In the genomic region with DNA sequence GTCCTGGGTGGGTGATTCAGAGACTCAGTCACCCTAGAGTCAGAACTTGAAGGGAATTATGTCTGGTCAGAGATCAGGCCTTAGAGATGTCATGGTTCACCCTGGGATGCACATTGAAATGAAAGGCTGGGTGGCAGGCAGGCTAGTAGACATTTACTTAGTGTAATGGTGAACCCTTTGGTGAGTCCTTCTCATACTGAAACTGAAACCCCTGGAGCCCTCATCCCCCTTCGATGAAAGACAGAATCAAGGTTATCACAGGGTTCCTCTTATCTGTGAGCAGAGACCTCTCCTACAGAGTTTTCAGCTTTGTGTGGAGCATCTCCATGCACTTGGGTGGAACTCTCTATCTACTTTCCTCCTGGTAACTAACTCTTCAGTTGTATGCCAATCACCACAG, we compare ENCODE assay signal across 42 mouse cellular contexts. TPM values are rescaled to one million over a fixed set of nuclear protein-coding genes. Genes with fewer than 3 reads are reported as not detected.
"Had no signal": no experiment of that assay in that cellular context is flagged by ENCODE, and none has a peak within 500 bp of the region (broad histone marks: within the 10 kb centered on the region; RNA-seq: fewer than 3 reads in every experiment).

No protein-coding gene starts in this region.

- H3K4me3 ChIP-seq: gastrocnemius, adult 2 months; heart, embryonic 10.5 days; heart, embryonic 12.5 days; hindbrain, embryonic 13.5 days; hindbrain, embryonic 15.5 days; kidney, embryonic 15.5 days; limb, embryonic 10.5 days; limb, embryonic 12.5 days; liver, embryonic 13.5 days; liver, embryonic 15.5 days had no signal

- H3K36me3 ChIP-seq: heart, embryonic 10.5 days; heart, embryonic 12.5 days; hindbrain, embryonic 13.5 days; hindbrain, embryonic 15.5 days; kidney, embryonic 15.5 days; limb, embryonic 10.5 days; limb, embryonic 12.5 days; liver, embryonic 13.5 days; liver, embryonic 15.5 days had no signal

- DNase-seq: gastrocnemius, adult 2 months; gastrocnemius, postnatal 10 days; gastrocnemius, postnatal 25 days; heart, adult 18-20 months; heart, postnatal 10 days; kidney, adult 11 months; kidney, adult 2 months; kidney, adult 9 months; kidney, postnatal 14 days; kidney, postnatal 36 days; layer of hippocampus, adult 9-11 months; layer of hippocampus, postnatal 36 days; liver; liver, embryonic 13.5 days had no signal

- H3K27me3 ChIP-seq: heart, embryonic 12.5 days; hindbrain, embryonic 13.5 days; hindbrain, embryonic 15.5 days; kidney, embryonic 15.5 days; limb, embryonic 12.5 days; liver, embryonic 13.5 days; liver, embryonic 15.5 days had no signal

- H3K9me3 ChIP-seq: heart, embryonic 10.5 days; heart, embryonic 12.5 days; hindbrain, embryonic 13.5 days; hindbrain, embryonic 15.5 days; kidney, embryonic 15.5 days; limb, embryonic 10.5 days; limb, embryonic 12.5 days; liver, embryonic 13.5 days; liver, embryonic 15.5 days had no signal

- H3K27ac ChIP-seq: gastrocnemius, adult 2 months; heart, embryonic 10.5 days; hindbrain, embryonic 13.5 days; hindbrain, embryonic 15.5 days; hindbrain, postnatal 0 days; kidney, embryonic 15.5 days; kidney, postnatal 0 days; limb, embryonic 10.5 days; limb, embryonic 12.5 days; liver, embryonic 13.5 days; liver, embryonic 15.5 days had no signal

- H3K4me1 ChIP-seq: heart, embryonic 10.5 days; heart, embryonic 12.5 days; hindbrain, embryonic 13.5 days; hindbrain, embryonic 15.5 days; kidney, embryonic 15.5 days; limb, embryonic 10.5 days; limb, embryonic 12.5 days; liver, embryonic 13.5 days; liver, embryonic 15.5 days had no signal

- ATAC-seq: hindbrain, postnatal 0 days; intestine, embryonic 16.5 days had no signal

RNA-seq across cellular contexts. Expression of a gene that starts 46.1 kb away (rescaled TPM):
- total RNA-seq: gastrocnemius, adult 2 months; gastrocnemius, postnatal 10 days; gastrocnemius, postnatal 25 days; gastrocnemius, postnatal 4 days; heart, adult 18-20 months; heart, adult 8-10 months; heart, postnatal 10 days; heart, postnatal 25 days; hematopoietic stem cell, adult 5-6 weeks; hindbrain, postnatal 0 days; layer of hippocampus, adult 18-20 months; layer of hippocampus, adult 8-10 months; layer of hippocampus, postnatal 14 days; layer of hippocampus, postnatal 36 days; left cerebral cortex, adult 18-20 months; left cerebral cortex, postnatal 14 days; left cerebral cortex, postnatal 36 days had no signal
- polyA plus RNA-seq: heart, embryonic 10.5 days; heart, embryonic 12.5 days; heart, embryonic 14.5 days; heart, embryonic 16.5 days; hindbrain, embryonic 11.5 days; hindbrain, embryonic 13.5 days; hindbrain, embryonic 15.5 days; hindbrain, postnatal 0 days; intestine, embryonic 14.5 days; intestine, embryonic 16.5 days; kidney, adult 2 months; kidney, embryonic 15.5 days; kidney, postnatal 0 days; large intestine, adult 2 months; limb, embryonic 10.5 days; limb, embryonic 12.5 days; limb, embryonic 14.5 days; liver, embryonic 11.5 days; liver, embryonic 13.5 days; liver, embryonic 15.5 days had no signal

RNA-seq across cellular contexts. Expression of a gene that starts 47.8 kb away (rescaled TPM):
- total RNA-seq: gastrocnemius, adult 2 months; gastrocnemius, postnatal 10 days; gastrocnemius, postnatal 25 days; gastrocnemius, postnatal 4 days; heart, adult 18-20 months; heart, adult 8-10 months; heart, postnatal 10 days; heart, postnatal 25 days; hematopoietic stem cell, adult 5-6 weeks; hindbrain, postnatal 0 days; layer of hippocampus, adult 18-20 months; layer of hippocampus, adult 8-10 months; layer of hippocampus, postnatal 14 days; layer of hippocampus, postnatal 36 days; left cerebral cortex, adult 18-20 months; left cerebral cortex, postnatal 14 days; left cerebral cortex, postnatal 36 days had no signal
- polyA plus RNA-seq: heart, embryonic 10.5 days; heart, embryonic 12.5 days; heart, embryonic 14.5 days; heart, embryonic 16.5 days; hindbrain, embryonic 11.5 days; hindbrain, embryonic 13.5 days; hindbrain, embryonic 15.5 days; hindbrain, postnatal 0 days; intestine, embryonic 14.5 days; intestine, embryonic 16.5 days; kidney, adult 2 months; kidney, embryonic 15.5 days; kidney, postnatal 0 days; large intestine, adult 2 months; limb, embryonic 10.5 days; limb, embryonic 12.5 days; limb, embryonic 14.5 days; liver, embryonic 11.5 days; liver, embryonic 13.5 days; liver, embryonic 15.5 days had no signal
